Mouse (Mus musculus) hematopoietic stem cell, adult 5-6 weeks (primary cell): ENCODE data around the gene Mettl21c. TPM values are rescaled to one million over a fixed set of nuclear protein-coding genes. Genes with fewer than 3 reads are reported as not detected.
A peak's percentile ranks its signal among the peaks of the same experiment; 100 is the strongest.
"Not testable (repeated sequence)": the region's sequence is repeated elsewhere in the genome, so short reads cannot be mapped to it uniquely, and the experiment has no call there.

Experiments used
- ATAC-seq, 2 experiments: fragments of 125-278 bp in 1 of 2; replicated peaks in 1 of 2; 2 replicates each; pipeline ENCODE4 v1.8.0; 2016 to 2017; ENCODE audit warnings: inconsistent platforms in 2 of 2, mild to moderate bottlenecking in 2 of 2, moderate number of reproducible peaks in 2 of 2, low read depth in 1 of 2, moderate TSS enrichment in 1 of 2; ENCODE audit not compliant: low FRiP score in 2 of 2, poor library complexity in 2 of 2, severe bottlenecking in 2 of 2, insufficient read depth in 1 of 2, low TSS enrichment in 1 of 2
- total RNA-seq: library from RNA; stranded (forward); fragments of 172-1452, 232-1000 nt; gene quantifications from 2 replicates; pipeline ENCODE4 v1.2.3, GENCODE M21; 2017

Mettl21c gene
- total RNA-seq = 0.06 TPM in 1 of 2 replicates, not detected in the other

- ATAC-seq = no peak
Observed at GRCm38 (mm10) chr1:44019934-44020333, at the start of gene Mettl21c. Gene Mettl21c (minus strand): TSS chr1:44020034.

- ATAC-seq = peak; percentile 68 to 76
Observed at GRCm38 (mm10) chr1:44064625-44065024, 44.8 kb upstream of the Mettl21c start.

- ATAC-seq = no peak
Observed at GRCm38 (mm10) chr1:44063439-44063838, 43.6 kb upstream of the Mettl21c start.

- ATAC-seq = no peak
Observed at GRCm38 (mm10) chr1:44061836-44062235, 42.0 kb upstream of the Mettl21c start, which contains the start of gene Gm8251. Gene Gm8251 (minus strand): TSS chr1:44061936.

- no peak for ATAC-seq
Observed at GRCm38 (mm10) chr1:44057805-44058204, 38.0 kb upstream of the Mettl21c start.

GRCm38 (mm10) chr1:44046556-44046955 lies 26.7 kb upstream of the Mettl21c start:
- ATAC-seq = no peak

- not testable (repeated sequence) for ATAC-seq
Observed at GRCm38 (mm10) chr1:44045689-44046088, 25.9 kb upstream of the Mettl21c start.

GRCm38 (mm10) chr1:44042555-44042915 lies 22.7 kb upstream of the Mettl21c start:
- peak; percentile 22 to 39; a peak in 3 of 4 replicates for ATAC-seq

- ATAC-seq = peak; percentile 86
Observed at GRCm38 (mm10) chr1:44041797-44042554, 22.1 kb upstream of the Mettl21c start.

- no peak for ATAC-seq
Observed at GRCm38 (mm10) chr1:44032948-44033347, 13.1 kb upstream of the Mettl21c start.

- no peak for ATAC-seq
Observed at GRCm38 (mm10) chr1:44032213-44032612, 12.4 kb upstream of the Mettl21c start.

- no peak for ATAC-seq
Observed at GRCm38 (mm10) chr1:44027651-44028050, 7.8 kb upstream of the Mettl21c start.

- no peak for ATAC-seq
Observed at GRCm38 (mm10) chr1:44022656-44023055, 2.8 kb upstream of the Mettl21c start.

GRCm38 (mm10) chr1:44015556-44015955 lies 4.3 kb downstream of the Mettl21c start:
- no peak for ATAC-seq

- ATAC-seq = no peak
Observed at GRCm38 (mm10) chr1:44004513-44004912, 15.3 kb downstream of the Mettl21c start.

- no peak for ATAC-seq
Observed at GRCm38 (mm10) chr1:43996914-43997589, 22.8 kb downstream of the Mettl21c start.

GRCm38 (mm10) chr1:43971089-43971488 lies 48.7 kb downstream of the Mettl21c start:
- no peak for ATAC-seq

GRCm38 (mm10) chr1:43969361-43969760 lies 50.5 kb downstream of the Mettl21c start:
- no peak for ATAC-seq
